Mouse (Mus musculus) midbrain, embryonic 14.5 days (tissue): ENCODE measurements around the gene Atg4a-ps. TPM values are rescaled to one million over a fixed set of nuclear protein-coding genes. Genes with fewer than 3 reads are reported as not detected.
"Not testable (repeated sequence)": the region's sequence is repeated elsewhere in the genome, so short reads cannot be mapped to it uniquely, and the experiment has no call there.

Experiments used
- ATAC-seq: fragments of 200-750 bp; cut with Nextera tagmentation; 2 replicates; pipeline ENCODE4 v1.8.0; 2017; ENCODE audit warnings: moderate number of reproducible peaks, moderate library complexity; ENCODE audit not compliant: low FRiP score, low TSS enrichment
- DNase-seq: peaks from one replicate; pipeline ENCODE4 v3.0.0-alpha.2; 2015
- H3K27ac ChIP-seq: fragments of 300-500 bp; sonication (generic); replicated peaks from 2 replicates; pipeline ENCODE4 v1.5.1; 2014; ENCODE audit warnings: mild to moderate bottlenecking, low read depth, low read length, moderate library complexity
- H3K27me3 ChIP-seq: fragments of 300-500 bp; sonication (generic); 2 replicates; pipeline ENCODE4 v1.6.1; 2014; ENCODE audit warnings: low read length, control low read depth, mixed read lengths; ENCODE audit not compliant: control insufficient read depth, insufficient read depth
- H3K36me3 ChIP-seq: fragments of 300-500 bp; sonication (generic); 2 replicates; pipeline ENCODE4 v1.6.1; 2014; ENCODE audit warnings: low read length, control low read depth; ENCODE audit not compliant: control insufficient read depth, insufficient read depth
- H3K4me1 ChIP-seq: fragments of 300-500 bp; sonication (generic); 2 replicates; pipeline ENCODE4 v1.6.1; 2014; ENCODE audit warnings: mild to moderate bottlenecking, antibody characterized with exemption, low read length, control low read depth; ENCODE audit not compliant: control insufficient read depth, insufficient read depth
- H3K4me2 ChIP-seq: fragments of 300-500 bp; sonication (generic); 2 replicates; pipeline ENCODE4 v1.6.1; 2014; ENCODE audit warnings: mild to moderate bottlenecking, low read length, moderate library complexity
- H3K4me3 ChIP-seq: fragments of 300-500 bp; sonication (generic); replicated peaks from 2 replicates; pipeline ENCODE4 v1.5.1; 2014; ENCODE audit warnings: low read depth, low read length
- H3K9ac ChIP-seq: fragments of 300-500 bp; sonication (generic); replicated peaks from 2 replicates; pipeline ENCODE4 v1.6.1; 2014; ENCODE audit warnings: mild to moderate bottlenecking, low read length, moderate library complexity
- H3K9me3 ChIP-seq: fragments of 300-500 bp; sonication (generic); 2 replicates; pipeline ENCODE4 v1.6.1; 2016; ENCODE audit warnings: low read length, control low read depth, mixed read lengths; ENCODE audit not compliant: control insufficient read depth
- WGBS: fragments of 180-500 bp; shearing (Covaris S2); extraction: QIAGEN DNeasy Blood & Tissue Kit; methylation state at CpG from one replicate; pipeline ENCODE4 v1.1.7; 2014; 5-methylcytosine and 5-hydroxymethylcytosine counted together
- polyA plus RNA-seq: library from polyadenylated mRNA; unstranded; fragments of >200 nt; fragmentation: Nextera tagmentation; extraction: Ambion mirVana; gene quantifications from 2 replicates; pipeline ENCODE4 v1.2.1, GENCODE M21; 2014

Gene Atg4a-ps
- polyA plus RNA-seq, result 0.20 TPM in 1 of 2 replicates, not detected in the other

DNA sequence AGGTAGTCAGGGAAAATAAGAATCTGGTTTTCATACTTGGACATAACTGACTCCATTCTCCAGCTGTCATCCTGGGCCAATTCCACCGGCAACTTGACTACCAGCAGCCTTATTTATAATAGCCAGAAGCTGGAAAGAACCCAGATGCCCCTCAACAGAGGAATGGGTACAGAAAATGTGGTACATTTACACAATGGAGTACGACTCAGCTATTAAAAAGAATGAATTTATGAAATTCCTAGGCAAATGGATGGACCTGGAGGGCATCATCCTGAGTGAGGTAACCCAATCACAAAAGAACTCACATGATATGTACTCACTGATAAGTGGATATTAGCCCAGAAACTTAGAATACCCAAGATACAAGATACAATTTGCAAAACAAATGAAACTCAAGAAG, at the start of gene Atg4a-ps:
Gene Atg4a-ps, minus strand, starts transcription at position 101 of the 400 bp plus-strand sequence.
- H3K9me3 ChIP-seq, H3K27ac ChIP-seq, H3K4me2 ChIP-seq, H3K9ac ChIP-seq, H3K36me3 ChIP-seq, H3K4me1 ChIP-seq, DNase-seq, H3K4me3 ChIP-seq, H3K27me3 ChIP-seq, ATAC-seq: not testable (repeated sequence)
- WGBS, result 86% methylated on average over 2 of the region's 2 CpGs

- ATAC-seq, result no peak
- no peak overlapping the region for H3K9ac ChIP-seq
- H3K36me3 ChIP-seq, result no peaks in the 10 kb centered on the region
- 65% methylated on average over 3 of the region's 3 CpGs for WGBS
- H3K9me3 ChIP-seq, result no peaks in the 10 kb centered on the region
- no peak overlapping the region for H3K27ac ChIP-seq
- H3K27me3 ChIP-seq, result no peaks in the 10 kb centered on the region
- no peaks in the 10 kb centered on the region for H3K4me1 ChIP-seq
- no peak for DNase-seq
- H3K4me2 ChIP-seq, result no peak overlapping the region
- H3K4me3 ChIP-seq, result no peak overlapping the region
Observed at GRCm38 (mm10) chr3:103695556-103695955, 49.7 kb upstream of the Atg4a-ps start.

DNA sequence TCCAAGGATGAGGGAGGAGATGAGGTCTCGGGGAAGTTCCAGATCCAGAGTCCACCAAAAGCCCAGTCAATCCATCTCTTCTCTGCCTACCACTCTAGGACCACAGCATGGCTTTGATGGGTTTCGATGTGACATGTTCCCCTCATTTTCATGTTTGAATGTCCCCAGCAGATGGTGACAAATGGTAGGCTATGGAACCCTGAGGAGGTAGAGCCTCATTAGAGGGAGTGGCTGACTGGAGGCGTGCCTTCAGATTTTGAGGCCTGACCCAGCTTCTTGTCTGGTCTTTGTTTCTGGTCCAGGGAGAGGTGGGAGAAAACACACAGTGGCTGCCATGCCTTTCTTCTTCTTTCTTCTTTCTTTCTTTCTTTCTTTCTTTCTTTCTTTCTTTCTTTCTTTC, 44.6 kb upstream of the Atg4a-ps start:
- H3K9me3 ChIP-seq, result no peaks in the 10 kb centered on the region
- no peak overlapping the region for H3K4me3 ChIP-seq
- H3K27ac ChIP-seq, result no peak overlapping the region
- no peaks in the 10 kb centered on the region for H3K27me3 ChIP-seq
- no peak overlapping the region for H3K9ac ChIP-seq
- 86% methylated on average over 3 of the region's 3 CpGs for WGBS
- ATAC-seq, result no peak
- no peaks in the 10 kb centered on the region for H3K4me1 ChIP-seq
- no peaks in the 10 kb centered on the region for H3K36me3 ChIP-seq
- DNase-seq, result no peak
- no peak overlapping the region for H3K4me2 ChIP-seq

- Histone ChIP-seq H3K4me3 (no peak overlapping the region), H3K9me3 (no peaks in the 10 kb centered on the region), H3K9ac (no peak overlapping the region), H3K27me3 (no peaks in the 10 kb centered on the region), H3K27ac (no peak overlapping the region), H3K4me2 (no peak overlapping the region), H3K36me3 (no peaks in the 10 kb centered on the region), H3K4me1 (0 out of 2 replicates have a peak, but pooled peaks cover under 1% of the 10 kb centered on the region)
- ATAC-seq (no peak), DNase-seq (no peak)
- 67% methylated on average over 1 of the region's 1 CpGs for WGBS
Observed at GRCm38 (mm10) chr3:103689043-103689442, 43.2 kb upstream of the Atg4a-ps start.

DNA sequence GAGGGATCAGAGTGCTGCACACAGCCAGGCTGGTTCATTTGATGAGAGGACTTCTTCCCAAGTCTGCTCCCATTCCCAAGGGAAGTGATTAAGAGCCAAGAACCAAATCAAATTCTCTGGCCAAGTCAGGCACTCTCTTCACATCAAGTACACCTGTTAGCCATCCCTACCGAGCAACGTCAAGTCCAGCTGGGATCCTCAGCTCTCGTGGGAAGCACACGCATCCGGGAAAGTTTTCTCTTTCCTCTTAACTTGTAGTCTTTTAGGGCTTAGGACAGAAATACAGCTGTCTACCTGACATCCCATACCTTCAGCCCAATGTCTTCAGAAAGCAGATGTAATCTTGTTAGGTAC, 38.1 kb upstream of the Atg4a-ps start:
- H3K36me3 ChIP-seq, result no peaks in the 10 kb centered on the region
- peaks cover 16% of the 10 kb centered on the region for H3K4me1 ChIP-seq
- H3K27ac ChIP-seq, result no peak overlapping the region
- peak overlapping the region; percentile 42; the same call in 1 of the 2 replicates for H3K4me2 ChIP-seq
- no peaks in the 10 kb centered on the region for H3K27me3 ChIP-seq
- H3K9ac ChIP-seq, result no peak overlapping the region
- WGBS, result 39% methylated on average over 5 of the region's 5 CpGs
- no peak overlapping the region for H3K4me3 ChIP-seq
- H3K9me3 ChIP-seq, result no peaks in the 10 kb centered on the region
- no peak for ATAC-seq
- peak; percentile 20 for DNase-seq

GRCm38 (mm10) chr3:103683234-103683965, 37.5 kb upstream of the Atg4a-ps start:
- Histone ChIP-seq H3K9me3 (no peaks in the 10 kb centered on the region), H3K9ac (peak overlapping the region; percentile 28), H3K27me3 (no peaks in the 10 kb centered on the region), H3K4me1 (peaks cover 16% of the 10 kb centered on the region), H3K27ac (no peak overlapping the region), H3K4me2 (peak overlapping the region; percentile 42), H3K4me3 (no peak overlapping the region; the same call in 1 of the 2 replicates), H3K36me3 (no peaks in the 10 kb centered on the region)
- DNase-seq, result peak; percentile 52
- 2% methylated on average over 21 of the region's 21 CpGs for WGBS
- ATAC-seq, result peak; percentile 46; the same call in 1 of the 2 replicates

GRCm38 (mm10) chr3:103682473-103682872, 36.6 kb upstream of the Atg4a-ps start:
- H3K4me1 ChIP-seq, result peaks cover 16% of the 10 kb centered on the region
- no peaks in the 10 kb centered on the region for H3K36me3 ChIP-seq
- H3K9me3 ChIP-seq, result no peaks in the 10 kb centered on the region
- no peak overlapping the region for H3K4me3 ChIP-seq
- H3K27ac ChIP-seq, result no peak overlapping the region
- no peak overlapping the region for H3K9ac ChIP-seq
- ATAC-seq (no peak), DNase-seq (no peak)
- WGBS, result 56% methylated on average over 4 of the region's 4 CpGs
- no peak overlapping the region for H3K4me2 ChIP-seq
- no peaks in the 10 kb centered on the region for H3K27me3 ChIP-seq

DNA sequence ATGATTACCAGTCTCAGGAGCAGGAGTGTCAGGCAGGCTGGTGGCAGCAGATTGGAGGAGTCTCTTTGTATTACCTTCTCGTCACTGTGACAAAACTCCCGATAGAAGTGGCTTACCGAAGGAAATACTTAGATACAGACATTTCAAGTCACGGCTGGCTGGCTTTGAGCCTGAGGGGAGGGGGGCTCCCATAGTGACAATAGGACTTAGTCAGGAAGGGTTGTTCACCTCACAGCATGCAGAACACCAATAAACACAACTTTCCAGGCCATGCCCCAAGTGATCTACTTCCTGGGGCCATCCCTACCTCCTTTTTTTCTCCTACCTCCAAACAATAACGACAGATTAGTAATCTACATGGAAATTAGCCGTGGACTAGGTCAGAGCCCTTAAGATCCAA, 32.9 kb upstream of the Atg4a-ps start:
- H3K9ac ChIP-seq, result no peak overlapping the region
- DNase-seq (peak; percentile 17), ATAC-seq (no peak)
- H3K4me3 ChIP-seq, result no peak overlapping the region
- no peaks in the 10 kb centered on the region for H3K9me3 ChIP-seq
- H3K4me2 ChIP-seq, result no peak overlapping the region
- H3K4me1 ChIP-seq, result peaks cover 13% of the 10 kb centered on the region
- H3K36me3 ChIP-seq, result no peaks in the 10 kb centered on the region
- 5% methylated on average over 6 of the region's 6 CpGs for WGBS
- no peak overlapping the region for H3K27ac ChIP-seq
- no peaks in the 10 kb centered on the region for H3K27me3 ChIP-seq

GRCm38 (mm10) chr3:103672716-103673115, 26.8 kb upstream of the Atg4a-ps start:
- Histone ChIP-seq H3K36me3 (no peaks in the 10 kb centered on the region), H3K27ac (no peak overlapping the region), H3K4me3 (no peak overlapping the region), H3K4me1 (no peaks in the 10 kb centered on the region), H3K9ac (no peak overlapping the region), H3K4me2 (no peak overlapping the region), H3K27me3 (no peaks in the 10 kb centered on the region), H3K9me3 (no peaks in the 10 kb centered on the region)
- WGBS, result 28% methylated on average over 7 of the region's 7 CpGs
- no peak for ATAC-seq
- DNase-seq, result no peak
